Mouse (Mus musculus) ES-E14 (cell line): Measurements from ENCODE around the gene Fam24a. TPM values are rescaled to one million over a fixed set of nuclear protein-coding genes. Genes with fewer than 3 reads are reported as not detected.

Source experiments
- DNase-seq: peaks from one replicate; pipeline ENCODE4 v3.0.0-alpha.2; 2013; ENCODE audit warnings: low read depth, low spot score
- H3K27ac ChIP-seq: 2 replicates; pipeline ENCODE4 v1.5.1; 2012; ENCODE audit warnings: low read depth, mild to moderate bottlenecking, low read length, moderate library complexity, mixed read lengths; ENCODE audit not compliant: poor library complexity, insufficient read depth, severe bottlenecking
- H3K36me3 ChIP-seq: 2 replicates; pipeline ENCODE4 v1.6.1; 2012; ENCODE audit warnings: mild to moderate bottlenecking, low read length, moderate library complexity, mixed read lengths; ENCODE audit not compliant: control insufficient read depth, poor library complexity, insufficient read depth, severe bottlenecking
- H3K4me1 ChIP-seq, 2 experiments: fragments of 150-350 bp in 1 of 2; sonication (generic) in 1 of 2; 2 replicates each; pipeline ENCODE4 v1.6.1; 2012; ENCODE audit warnings: low read length in 2 of 2, mild to moderate bottlenecking in 1 of 2, mixed read lengths in 1 of 2; ENCODE audit not compliant: control insufficient read depth in 2 of 2, insufficient read depth in 2 of 2, poor library complexity in 1 of 2
- H3K4me3 ChIP-seq, 2 experiments: fragments of 150-350 bp in 1 of 2; sonication (generic) in 1 of 2; 2 replicates each; pipeline ENCODE4 v1.5.1; 2012; ENCODE audit warnings: low read length in 2 of 2, low read depth in 1 of 2, mild to moderate bottlenecking in 1 of 2, mixed read lengths in 1 of 2; ENCODE audit not compliant: insufficient read depth in 1 of 2, poor library complexity in 1 of 2, severe bottlenecking in 1 of 2
- H3K9ac ChIP-seq: 2 replicates; pipeline ENCODE4 v1.6.1; 2012; ENCODE audit warnings: low read depth, mild to moderate bottlenecking, low read length, mixed read lengths; ENCODE audit not compliant: poor library complexity, insufficient read depth, severe bottlenecking
- H3K9me3 ChIP-seq: fragments of 150-350 bp; sonication (generic); 2 replicates; pipeline ENCODE4 v1.6.1; 2012; ENCODE audit warnings: low read depth, mild to moderate bottlenecking, low read length; ENCODE audit not compliant: control insufficient read depth, insufficient read depth
- CHD2 ChIP-seq: IDR thresholded peaks from 2 replicates; pipeline ENCODE4 v1.6.1; 2014; ENCODE audit warnings: mild to moderate bottlenecking, low read depth, low read length, inconsistent platforms
- HCFC1 ChIP-seq: IDR thresholded peaks from 2 replicates; pipeline ENCODE4 v1.6.1; 2012; ENCODE audit warnings: low read length, inconsistent platforms, borderline replicate concordance; ENCODE audit not compliant: insufficient read depth
- MAFK ChIP-seq: IDR thresholded peaks from 2 replicates; pipeline ENCODE4 v1.6.1; 2014; ENCODE audit warnings: mild to moderate bottlenecking, low read depth, low read length, inconsistent platforms; ENCODE audit not compliant: insufficient read depth
- ZC3H11A ChIP-seq: IDR thresholded peaks from 2 replicates; pipeline ENCODE4 v1.6.1; 2012; ENCODE audit warnings: low read depth, mild to moderate bottlenecking, inconsistent platforms, low read length, borderline replicate concordance
- ZNF384 ChIP-seq: IDR thresholded peaks from 2 replicates; pipeline ENCODE4 v1.6.1; 2012; ENCODE audit warnings: low read depth, low read length, inconsistent platforms
- in situ Hi-C, 2 experiments: fragments of 600-800 bp; cut with MboI; formaldehyde crosslinking; loops; one replicate each; pipeline ENCODE4 v1.15.1; 2025; ENCODE audit warnings: low sequenced_read_pairs in 2 of 2, inconsistent platforms in 1 of 2; ENCODE audit not compliant: unreplicated experiment in 2 of 2
- total RNA-seq: library from RNA; depleted of rRNA; stranded (reverse); fragments of 300-350 nt; gene quantifications from 2 replicates; pipeline ENCODE4 v1.2.3, GENCODE M21; 2012

Gene Fam24a
- total RNA-seq, 1 experiment: not detected

DNA sequence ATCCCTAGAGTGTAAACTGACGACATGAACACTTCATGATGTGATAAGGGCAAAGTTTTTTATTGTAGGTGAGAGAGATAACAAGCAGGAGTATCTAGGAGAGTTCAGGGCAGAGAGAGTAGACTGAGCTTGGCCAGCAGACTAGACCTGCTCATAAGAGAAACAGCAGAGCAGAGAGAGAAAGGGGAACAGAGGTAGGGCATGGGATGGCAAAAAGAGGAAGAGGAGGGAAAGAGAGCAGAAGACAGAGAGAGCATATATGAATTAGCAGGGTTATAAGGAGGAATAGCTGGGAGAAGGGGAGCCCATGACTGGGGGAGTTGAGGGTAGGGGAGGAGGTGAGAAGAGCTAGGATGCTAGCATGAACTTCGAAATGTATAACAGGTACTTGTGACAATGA, 2.0 kb upstream of the Fam24a start:
- no peaks in the 10 kb centered on the region for H3K36me3 ChIP-seq

DNA sequence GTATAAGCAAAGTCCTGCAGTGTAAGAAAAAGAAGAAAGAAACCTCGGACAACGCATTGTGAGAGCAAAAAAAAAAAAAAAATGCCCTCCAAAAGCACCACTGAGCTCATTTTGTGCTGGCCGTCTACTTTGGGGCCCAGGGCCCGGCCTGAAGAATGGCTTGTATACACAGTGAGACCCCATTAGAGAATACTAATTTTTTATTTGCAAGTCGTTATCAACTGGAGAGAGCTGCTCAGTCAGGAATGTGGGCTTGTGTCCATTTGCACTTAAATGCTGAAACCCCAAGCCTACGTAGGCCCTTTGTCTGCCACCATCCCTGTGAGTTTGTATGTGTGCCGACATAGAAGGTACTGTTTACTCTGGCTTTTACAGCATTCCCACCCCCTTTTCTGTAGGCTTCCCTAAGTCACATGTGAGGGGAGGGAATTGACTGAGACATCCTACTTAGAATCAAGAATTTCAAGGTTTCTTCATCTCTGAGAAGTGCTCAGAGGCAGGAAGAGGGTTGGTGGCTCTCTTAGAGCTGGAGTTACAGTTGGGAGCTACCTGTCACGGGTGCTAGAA, 3.9 kb downstream of the Fam24a start:
- peaks cover 0 to 4% of the 10 kb centered on the region in 2 experiments; a peak in 2 of 4 replicates for H3K4me1 ChIP-seq
- H3K27ac ChIP-seq: no peak overlapping the region
- TF ChIP-seq ZNF384: 0 out of 2 replicates have a peak, but pooled peaks have one; percentile 20
- no peak for TF ChIP-seq CHD2
- no peak for TF ChIP-seq MAFK
- TF ChIP-seq HCFC1: no peak
- TF ChIP-seq ZC3H11A: no peak
- H3K36me3 ChIP-seq: peaks cover 10% of the 10 kb centered on the region
- H3K9ac ChIP-seq: peak overlapping the region; percentile 43; the same call in 1 of the 2 replicates
- DNase-seq: no peak
- in situ Hi-C loops: no loop called here
- H3K4me3 ChIP-seq: no peak overlapping the region
- H3K9me3 ChIP-seq: no peaks in the 10 kb centered on the region

More for the DNA sequence above, 2.0 kb upstream of the Fam24a start:
- in situ Hi-C loops: no loop called here
- no peak overlapping the region for H3K27ac ChIP-seq
- no peak overlapping the region for H3K9ac ChIP-seq
- no peaks in the 10 kb centered on the region for H3K9me3 ChIP-seq
- no peak overlapping the region for H3K4me3 ChIP-seq
- no peaks in the 10 kb centered on the region for H3K4me1 ChIP-seq
- TF ChIP-seq ZNF384 (no peak), CHD2 (no peak), ZC3H11A (no peak), MAFK (no peak), HCFC1 (no peak)
- no peak for DNase-seq

DNA sequence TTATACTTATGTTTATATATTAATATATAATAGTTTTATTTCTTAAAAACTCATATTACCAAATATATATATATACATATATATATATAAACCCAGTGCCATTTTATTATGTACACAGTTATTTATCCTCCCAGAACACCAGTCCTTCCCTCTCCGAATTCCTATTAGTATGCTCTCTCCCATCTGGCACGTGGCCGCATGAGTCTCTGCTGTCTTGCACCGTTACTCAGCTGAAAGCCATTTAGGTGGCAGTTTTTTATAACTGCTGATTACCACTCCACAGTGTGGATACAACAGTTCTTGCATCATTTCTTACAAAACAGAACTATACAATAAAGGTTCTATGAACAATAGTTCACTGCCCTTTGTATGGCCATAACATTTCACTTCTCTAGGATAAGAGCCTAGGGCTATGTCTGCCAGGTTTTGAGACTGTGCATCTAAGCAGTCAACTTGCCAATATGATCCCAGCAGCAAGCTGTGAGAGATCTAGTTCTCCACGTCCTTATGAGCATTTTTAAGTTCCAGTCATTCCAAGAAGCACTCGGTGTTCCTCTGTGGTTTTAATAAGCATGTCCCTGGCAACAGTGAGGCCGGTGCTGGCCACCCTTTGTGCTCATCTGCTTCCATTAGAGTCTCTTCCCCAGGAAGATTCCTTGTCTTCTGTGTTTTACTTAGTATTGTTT, 12.3 kb downstream of the Fam24a start:
- Histone ChIP-seq H3K27ac (no peak overlapping the region), H3K4me3 (no peak overlapping the region), H3K4me1 (peaks cover 0 to 2% of the 10 kb centered on the region in 2 experiments; a peak in 1 of 4 replicates), H3K9ac (no peak overlapping the region), H3K36me3 (peaks cover 23% of the 10 kb centered on the region), H3K9me3 (no peaks in the 10 kb centered on the region)
- in situ Hi-C loops: no loop called here
- TF ChIP-seq CHD2: no peak
- no peak for DNase-seq

DNA sequence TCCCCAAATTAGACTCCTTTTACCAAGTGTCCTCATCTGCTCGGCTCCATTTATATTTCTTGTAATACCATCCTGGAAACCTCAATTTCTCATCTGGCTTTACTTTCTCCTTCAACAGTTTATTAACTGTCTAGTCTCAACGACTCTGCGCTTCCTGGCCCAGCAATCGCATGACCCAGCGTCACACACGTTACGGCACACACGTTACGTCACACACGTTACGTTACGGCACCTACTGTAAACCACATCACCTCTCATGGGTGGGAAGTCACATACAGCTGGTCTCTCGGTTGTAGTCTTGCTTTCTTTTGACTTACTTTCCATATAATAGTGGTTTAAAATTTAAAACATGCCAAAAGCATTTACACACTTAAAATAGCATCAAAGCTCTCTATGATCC, 22.4 kb downstream of the Fam24a start:
- H3K4me3 ChIP-seq: no peak overlapping the region
- peaks cover 23% of the 10 kb centered on the region for H3K36me3 ChIP-seq
- H3K27ac ChIP-seq: no peak overlapping the region
- no peak overlapping the region for H3K9ac ChIP-seq
- H3K9me3 ChIP-seq: no peaks in the 10 kb centered on the region
- in situ Hi-C loops: no loop called here
- H3K4me1 ChIP-seq: no peaks in the 10 kb centered on the region
- no peak for DNase-seq
- TF ChIP-seq ZC3H11A (no peak), HCFC1 (no peak), MAFK (no peak), ZNF384 (no peak), CHD2 (no peak)
